Mouse (Mus musculus) midbrain, postnatal 0 days (tissue): ENCODE measurements at regions not wholly inside any gene's neighbourhood (a gene's known extent, or its start where the extent isn't known, plus 50 kb on each side); places are given as distances from the start of the nearest gene placed in this dataset.

Experiments used
- ATAC-seq: fragments of 200-750 bp; cut with Nextera tagmentation; 2 replicates; pipeline ENCODE4 v1.8.0; 2017; ENCODE audit warnings: moderate number of reproducible peaks, mild to moderate bottlenecking, moderate TSS enrichment, moderate library complexity; ENCODE audit not compliant: low FRiP score
- DNase-seq: peaks from one replicate; pipeline ENCODE4 v3.0.0-alpha.2; 2015; ENCODE audit warnings: low spot score
- H3K27ac ChIP-seq: fragments of 300-500 bp; sonication (generic); 2 replicates; pipeline ENCODE4 v1.5.1; 2014; ENCODE audit warnings: low read depth, mild to moderate bottlenecking, low read length, mixed read lengths
- H3K27me3 ChIP-seq: fragments of 300-500 bp; sonication (generic); 2 replicates; pipeline ENCODE4 v1.6.1; 2014; ENCODE audit warnings: low read length, control low read depth, mixed read lengths; ENCODE audit not compliant: insufficient read depth
- H3K36me3 ChIP-seq: fragments of 300-500 bp; sonication (generic); 2 replicates; pipeline ENCODE4 v1.6.1; 2014; ENCODE audit warnings: low read length, control low read depth, mixed read lengths; ENCODE audit not compliant: insufficient read depth
- H3K4me1 ChIP-seq: fragments of 300-500 bp; sonication (generic); 2 replicates; pipeline ENCODE4 v1.6.1; 2014; ENCODE audit warnings: mild to moderate bottlenecking, control low read depth, antibody characterized with exemption, low read length, mixed read lengths; ENCODE audit not compliant: insufficient read depth
- H3K4me2 ChIP-seq: fragments of 300-500 bp; sonication (generic); 2 replicates; pipeline ENCODE4 v1.6.1; 2014; ENCODE audit warnings: low read depth, mild to moderate bottlenecking, low read length, mixed read lengths; ENCODE audit not compliant: poor library complexity, severe bottlenecking
- H3K4me3 ChIP-seq: fragments of 300-500 bp; sonication (generic); 2 replicates; pipeline ENCODE4 v1.5.1; 2014; ENCODE audit warnings: low read depth, mild to moderate bottlenecking, low read length, moderate library complexity
- H3K9ac ChIP-seq: fragments of 300-500 bp; sonication (generic); replicated peaks from 2 replicates; pipeline ENCODE4 v1.6.1; 2014; ENCODE audit warnings: mild to moderate bottlenecking, low read length, moderate library complexity, mixed read lengths; ENCODE audit not compliant: poor library complexity, severe bottlenecking
- H3K9me3 ChIP-seq: fragments of 300-500 bp; sonication (generic); 2 replicates; pipeline ENCODE4 v1.6.1; 2016; ENCODE audit warnings: low read length, control low read depth
- CTCF ChIP-seq: IDR thresholded peaks from 2 replicates; pipeline ENCODE4 v1.5.1; 2016; ENCODE audit warnings: antibody characterized with exemption, mild to moderate bottlenecking
- WGBS: fragments of 180-500 bp; shearing (Covaris S2); extraction: QIAGEN DNeasy Blood & Tissue Kit; methylation state at CpG from one replicate; pipeline ENCODE4 v1.1.7; 2014; 5-methylcytosine and 5-hydroxymethylcytosine counted together

DNA sequence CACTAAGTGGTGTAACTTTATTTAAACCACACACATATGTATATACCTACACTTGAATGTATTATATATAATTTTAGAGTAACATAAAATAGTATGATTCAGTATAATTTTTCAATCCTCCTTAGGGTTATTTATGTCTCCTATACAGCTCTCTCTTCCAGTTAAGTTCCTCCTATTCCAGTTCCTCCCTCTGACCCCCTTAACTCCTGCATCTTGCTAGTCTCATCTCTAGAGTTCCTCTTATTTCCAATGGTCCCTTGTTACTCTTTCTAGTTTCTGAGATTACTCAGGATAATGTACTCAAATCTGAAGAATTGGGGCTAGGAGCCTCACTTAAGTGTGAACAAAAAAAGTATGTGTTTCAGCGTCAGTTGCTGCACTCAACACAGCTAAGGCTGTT lies 88.4 kb upstream of the Tex13c2 start:
- Histone ChIP-seq H3K4me3 (no peak overlapping the region), H3K27me3 (no peaks in the 10 kb centered on the region), H3K36me3 (no peaks in the 10 kb centered on the region), H3K4me1 (no peaks in the 10 kb centered on the region), H3K4me2 (no peak overlapping the region), H3K27ac (no peak overlapping the region), H3K9ac (no peak overlapping the region), H3K9me3 (no peaks in the 10 kb centered on the region)
- ATAC-seq (no peak), DNase-seq (no peak)
- no peak for TF ChIP-seq CTCF
- WGBS, result 65% methylated on average over 1 of the region's 1 CpGs

DNA sequence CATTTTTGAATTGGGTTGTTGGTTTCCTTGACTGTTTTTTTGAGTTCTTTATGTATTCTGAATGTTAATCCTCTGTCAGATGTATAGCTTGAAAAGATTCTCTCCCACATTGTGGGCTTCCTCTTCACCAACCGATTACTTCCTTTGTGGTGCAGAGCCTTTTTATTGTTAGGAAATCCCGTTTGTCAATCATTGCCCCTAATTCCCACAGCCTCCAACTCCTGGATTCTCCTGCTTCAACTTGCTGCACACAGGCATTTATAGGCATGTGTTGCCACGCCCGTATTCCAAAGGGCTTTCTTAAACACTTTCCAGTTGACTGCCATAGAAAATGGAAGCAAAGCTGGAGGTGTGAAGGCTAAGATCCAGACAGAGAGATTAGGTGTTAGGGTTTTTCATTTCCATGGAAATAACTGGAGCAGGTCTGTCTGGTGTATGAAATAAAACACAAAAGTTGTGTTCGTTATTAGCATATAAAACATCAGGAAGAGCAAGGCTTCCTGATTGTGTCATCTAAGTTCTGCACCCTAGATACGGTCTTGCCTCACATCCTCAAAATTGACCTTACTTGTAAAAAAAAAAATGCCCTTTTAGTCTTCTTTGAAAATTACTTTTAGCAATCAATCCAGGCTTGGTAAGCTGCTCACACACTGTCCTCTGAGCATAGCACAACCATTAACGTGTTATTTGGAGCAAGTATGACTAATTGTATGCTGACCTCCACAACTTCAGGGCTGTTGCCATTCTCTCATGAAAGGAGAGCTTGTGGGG lies 87.7 kb upstream of the Tex13c2 start:
- no peaks in the 10 kb centered on the region for H3K4me1 ChIP-seq
- H3K9me3 ChIP-seq, result no peaks in the 10 kb centered on the region
- no peak overlapping the region for H3K4me2 ChIP-seq
- no peak for TF ChIP-seq CTCF
- DNase-seq (no peak), ATAC-seq (no peak)
- H3K27me3 ChIP-seq, result no peaks in the 10 kb centered on the region
- WGBS, result 49% methylated on average over 7 of the region's 7 CpGs
- H3K36me3 ChIP-seq, result no peaks in the 10 kb centered on the region
- no peak overlapping the region for H3K4me3 ChIP-seq
- no peak overlapping the region for H3K9ac ChIP-seq
- no peak overlapping the region for H3K27ac ChIP-seq

- no peak for ATAC-seq
- Histone ChIP-seq H3K36me3 (no peaks in the 10 kb centered on the region), H3K4me3 (no peak overlapping the region), H3K4me2 (no peak overlapping the region), H3K9ac (no peak overlapping the region), H3K9me3 (no peaks in the 10 kb centered on the region), H3K27ac (no peak overlapping the region), H3K27me3 (no peaks in the 10 kb centered on the region), H3K4me1 (no peaks in the 10 kb centered on the region)
- 62% methylated on average over 4 of the region's 4 CpGs for WGBS
- DNase-seq, result no peak
- no peak for TF ChIP-seq CTCF
Measured at GRCm38 (mm10) chrX:42402335-42402605, 87.2 kb upstream of the Tex13c2 start.

- no peak for TF ChIP-seq CTCF
- no peak for ATAC-seq
- H3K9me3 ChIP-seq, result no peaks in the 10 kb centered on the region
- H3K4me1 ChIP-seq, result no peaks in the 10 kb centered on the region
- no peak overlapping the region for H3K9ac ChIP-seq
- H3K27me3 ChIP-seq, result no peaks in the 10 kb centered on the region
- no peaks in the 10 kb centered on the region for H3K36me3 ChIP-seq
- WGBS, result 26% methylated on average over 7 of the region's 7 CpGs
- no peak overlapping the region for H3K4me2 ChIP-seq
- H3K27ac ChIP-seq, result no peak overlapping the region
- no peak overlapping the region for H3K4me3 ChIP-seq
- DNase-seq, result no peak
Measured at GRCm38 (mm10) chrX:42431851-42432635, 57.4 kb upstream of the Tex13c2 start.
